9 mouse cellular contexts compared by ENCODE assay signal in the genomic region with DNA sequence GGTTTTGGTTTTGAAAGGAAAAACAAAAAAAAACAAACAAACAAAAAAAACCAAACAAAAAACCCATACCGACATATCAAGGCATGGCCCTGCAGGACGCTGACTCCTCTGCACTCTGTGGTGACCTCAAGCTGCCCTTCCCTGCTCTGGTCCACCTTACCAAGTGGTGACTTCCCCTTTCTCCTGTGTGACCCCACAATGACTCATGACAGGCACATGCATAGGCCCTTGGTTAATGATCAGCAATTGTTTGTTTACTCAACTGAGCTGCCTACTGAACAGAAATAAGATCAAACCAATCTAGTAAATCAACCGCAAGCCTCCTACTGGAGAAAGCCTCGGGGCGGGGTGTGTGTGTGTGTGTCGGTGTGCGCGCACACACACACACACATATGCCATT.
A peak's percentile ranks its signal among the peaks of the same experiment; 100 is the strongest.
DNase-seq lines count a peak whose midpoint lies in the region; ATAC-seq and TF ChIP-seq lines count a peak whose summit lies in the region.
"Had no signal": no experiment of that assay in that cellular context is flagged by ENCODE, and none has a peak within 500 bp of the region (broad histone marks: within the 10 kb centered on the region; RNA-seq: fewer than 3 reads in every experiment).

No protein-coding gene starts in this region.

- H3K9me3 ChIP-seq in intestine, embryonic 16.5 days (ENCODE audit: control insufficient read depth, low read length): no peaks in the 10 kb centered on the region
- H3K9me3 ChIP-seq in hindbrain, embryonic 16.5 days (ENCODE audit: control insufficient read depth, low read length): no peaks in the 10 kb centered on the region

- ATAC-seq in Patski: peak; percentile 63
- ATAC-seq in intestine, embryonic 16.5 days: peak; percentile 43
- ATAC-seq in hindbrain, embryonic 16.5 days: no peak

- no peak overlapping the region for H3K4me2 ChIP-seq in intestine, embryonic 16.5 days (ENCODE audit: low read depth, low read length)
- H3K4me2 ChIP-seq in hindbrain, embryonic 16.5 days (ENCODE audit: low read length): no peak overlapping the region

- no peaks in the 10 kb centered on the region for H3K36me3 ChIP-seq in intestine, embryonic 16.5 days (ENCODE audit: control insufficient read depth, insufficient read depth, low read length)
- H3K36me3 ChIP-seq in hindbrain, embryonic 16.5 days (ENCODE audit: control insufficient read depth, insufficient read depth, low read length): no peaks in the 10 kb centered on the region

- in situ Hi-C loops in Patski (cut with MboI; ENCODE audit: low pct_unique_long_range_greater_than_20kb): no loop called here

- H3K9ac ChIP-seq in intestine, embryonic 16.5 days (ENCODE audit: low read depth, low read length): no peak overlapping the region
- H3K9ac ChIP-seq in hindbrain, embryonic 16.5 days (ENCODE audit: low read depth, low read length): no peak overlapping the region

- H3K4me3 ChIP-seq in intestine, embryonic 16.5 days (ENCODE audit: low read length): no peak overlapping the region
- H3K4me3 ChIP-seq in hindbrain, embryonic 16.5 days (ENCODE audit: low read length): no peak overlapping the region

- POLR2A ChIA-PET in Patski (lab: Charles Lee): no interaction called here

- intact Hi-C loops in heart, postnatal 25 days (cut with DNase I): no loop called here

- no peaks in the 10 kb centered on the region for H3K27me3 ChIP-seq in Patski
- H3K27me3 ChIP-seq in intestine, embryonic 16.5 days (replicated peaks; ENCODE audit: control insufficient read depth, insufficient read depth, low read length): no peaks in the 10 kb centered on the region
- H3K27me3 ChIP-seq in hindbrain, embryonic 16.5 days (replicated peaks; ENCODE audit: control insufficient read depth, insufficient read depth, low read length): no peaks in the 10 kb centered on the region

- no peak for DNase-seq in Patski (ENCODE audit: low read depth, low spot score)
- peak; percentile 53 for DNase-seq in large intestine, adult 2 months (ENCODE audit: low read depth, low spot score)
- peak; percentile 62 for DNase-seq in naive thymus-derived CD4-positive, alpha-beta T cell, adult 2 months (ENCODE audit: low read depth)
- no peak for DNase-seq in heart, postnatal 25 days (ENCODE audit: low spot score)
- DNase-seq in thymus, postnatal 10 days (ENCODE audit: low spot score in 2 of 2): no peak
- DNase-seq in spleen, postnatal 10 days (ENCODE audit: low spot score in 2 of 2): no peak
- DNase-seq: thymus, postnatal 36 days had no signal

- H3K27ac ChIP-seq in intestine, embryonic 16.5 days (ENCODE audit: low read length): no peak overlapping the region
- no peak overlapping the region for H3K27ac ChIP-seq in hindbrain, embryonic 16.5 days (ENCODE audit: low read depth, low read length)

- peaks cover 11% of the 10 kb centered on the region for H3K4me1 ChIP-seq in intestine, embryonic 16.5 days (ENCODE audit: control insufficient read depth, insufficient read depth, low read length)
- peaks cover 3% of the 10 kb centered on the region; the same call in 1 of the 2 replicates for H3K4me1 ChIP-seq in hindbrain, embryonic 16.5 days (ENCODE audit: control insufficient read depth, insufficient read depth, low read depth, low read length)

- TF ChIP-seq CTCF in Patski (IDR thresholded peaks at IDR 0.05): no peak

- CTCF ChIA-PET in Patski (lab: Charles Lee): interaction anchor here (1.0 to 1.4 kb wide), 2 partner anchors 10 to 43 kb away, joined by 3 to 4 read pairs; no protein-coding TSS in a partner anchor

- 71% methylated on average over 8 of the region's 8 CpGs for WGBS in intestine, embryonic 16.5 days
- WGBS in large intestine, adult 2 months: 40% methylated on average over 8 of the region's 8 CpGs
- WGBS in hindbrain, embryonic 16.5 days: 78% methylated on average over 8 of the region's 8 CpGs

Comparison
In these comparisons a context has a peak if more than half of its experiments do, and no peak if none do; other contexts are left out.
1. DNase-seq: peak in large intestine, adult 2 months (single experiment) and naive thymus-derived CD4-positive, alpha-beta T cell, adult 2 months (single experiment); none in Patski (single experiment), heart, postnatal 25 days (single experiment), thymus, postnatal 10 days (0 of 2) and spleen, postnatal 10 days (0 of 2).